Mouse (Mus musculus) fibroblast of lung, adult 2 months (primary cell): ENCODE measurements at regions not wholly inside any gene's neighbourhood (a gene's known extent, or its start where the extent isn't known, plus 50 kb on each side); places are given as distances from the start of the nearest gene placed in this dataset.
"Not testable (repeated sequence)": the region's sequence is repeated elsewhere in the genome, so short reads cannot be mapped to it uniquely, and the experiment has no call there.

Experiments
- DNase-seq: peaks from one replicate; pipeline ENCODE4 v3.0.0-alpha.2; 2011; ENCODE audit warnings: low read depth

DNA sequence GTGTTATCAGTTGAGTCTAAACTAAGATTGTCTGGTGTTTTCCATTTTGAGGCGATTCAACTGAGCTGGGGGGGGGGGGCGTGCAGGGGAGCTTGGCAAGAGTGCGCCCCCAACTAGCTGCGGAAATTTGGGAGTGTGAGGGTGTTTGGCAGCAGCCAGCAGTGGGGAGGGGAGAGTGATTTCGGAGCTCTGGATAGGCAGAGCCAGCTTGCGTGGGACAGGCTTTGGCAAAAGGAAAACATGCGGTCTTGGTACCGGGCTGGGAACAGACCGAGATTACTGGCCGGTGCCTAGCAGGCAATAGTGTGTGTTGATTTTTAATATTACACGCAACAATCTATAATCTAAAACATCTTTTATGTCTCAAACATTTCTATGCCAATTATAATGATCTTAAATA lies 199.4 kb upstream of the Cdk6 start:
- DNase-seq, result not testable (repeated sequence)

DNA sequence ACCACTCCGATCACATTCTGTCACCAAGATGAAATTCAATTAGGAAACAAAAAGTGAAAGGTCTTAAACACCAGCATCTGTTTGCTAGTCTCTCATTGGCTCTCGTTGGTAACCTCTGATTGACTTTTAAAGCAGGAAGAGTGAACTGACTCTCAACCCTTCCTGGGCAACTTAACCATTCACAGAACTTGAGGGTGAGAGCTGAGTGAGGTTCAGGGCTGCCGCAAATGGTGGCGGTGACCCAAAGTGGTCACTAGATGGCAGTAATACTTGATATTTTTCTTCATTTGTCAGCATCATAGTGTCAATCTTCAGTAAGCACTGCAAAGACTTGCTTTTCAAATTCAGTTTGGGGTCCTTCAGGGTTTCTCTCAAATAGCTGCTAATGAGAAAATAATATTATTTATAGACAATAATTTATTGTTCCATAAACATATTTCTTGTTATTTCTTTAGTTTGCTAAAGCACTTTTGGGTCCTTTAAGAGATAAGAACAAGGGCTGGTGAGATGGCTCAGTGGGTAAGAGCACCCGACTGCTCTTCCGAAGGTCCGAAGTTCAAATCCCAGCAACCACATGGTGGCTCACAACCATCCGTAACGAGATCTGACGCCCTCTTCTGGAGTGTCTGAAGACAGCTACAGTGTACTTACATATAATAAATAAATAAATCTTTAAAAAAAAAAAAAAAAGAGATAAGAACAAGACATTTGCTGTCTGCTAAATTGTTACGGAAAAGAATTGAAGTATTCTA lies 194.6 kb upstream of the Cdk6 start:
- DNase-seq, result peak; percentile 9

DNA sequence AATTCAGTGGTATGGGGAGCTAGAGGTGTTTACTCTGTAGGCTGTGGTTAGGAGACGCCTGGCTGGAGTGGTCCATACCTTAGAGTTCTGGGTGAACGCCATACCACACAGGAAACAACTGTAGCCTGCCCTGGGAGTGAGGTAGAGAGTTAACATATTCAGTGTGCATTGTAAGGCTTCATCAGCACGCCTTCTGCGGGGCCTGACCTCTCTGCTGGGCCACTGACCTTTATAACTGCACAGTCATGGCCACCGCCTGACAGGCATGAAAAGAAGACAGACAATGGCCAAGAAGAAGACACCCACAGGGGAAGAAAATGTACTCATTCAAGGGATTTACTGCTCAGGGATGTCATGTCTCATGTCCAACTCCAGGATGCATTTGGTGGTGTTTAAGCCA lies 191.4 kb upstream of the Cdk6 start:
- DNase-seq, result not testable (repeated sequence)

DNA sequence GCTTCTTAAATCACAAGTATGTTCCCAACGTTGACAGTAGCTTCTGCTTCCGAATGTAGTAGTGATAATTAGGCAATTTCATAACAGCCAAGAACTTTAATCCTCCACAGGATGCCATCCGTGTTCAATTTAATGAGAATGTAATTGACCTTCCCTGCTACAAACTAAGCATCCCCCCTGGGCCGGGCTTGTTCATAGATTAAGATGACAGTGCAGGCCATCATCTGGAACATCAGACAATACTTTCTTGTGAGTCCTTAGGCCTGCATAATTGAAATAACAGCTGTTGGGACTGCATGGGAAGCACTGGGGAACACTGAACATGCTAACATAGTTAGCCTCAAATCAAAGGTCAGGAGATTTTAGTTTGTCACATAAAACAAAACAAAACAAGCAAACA lies 190.5 kb upstream of the Cdk6 start:
- DNase-seq, result not testable (repeated sequence)

DNA sequence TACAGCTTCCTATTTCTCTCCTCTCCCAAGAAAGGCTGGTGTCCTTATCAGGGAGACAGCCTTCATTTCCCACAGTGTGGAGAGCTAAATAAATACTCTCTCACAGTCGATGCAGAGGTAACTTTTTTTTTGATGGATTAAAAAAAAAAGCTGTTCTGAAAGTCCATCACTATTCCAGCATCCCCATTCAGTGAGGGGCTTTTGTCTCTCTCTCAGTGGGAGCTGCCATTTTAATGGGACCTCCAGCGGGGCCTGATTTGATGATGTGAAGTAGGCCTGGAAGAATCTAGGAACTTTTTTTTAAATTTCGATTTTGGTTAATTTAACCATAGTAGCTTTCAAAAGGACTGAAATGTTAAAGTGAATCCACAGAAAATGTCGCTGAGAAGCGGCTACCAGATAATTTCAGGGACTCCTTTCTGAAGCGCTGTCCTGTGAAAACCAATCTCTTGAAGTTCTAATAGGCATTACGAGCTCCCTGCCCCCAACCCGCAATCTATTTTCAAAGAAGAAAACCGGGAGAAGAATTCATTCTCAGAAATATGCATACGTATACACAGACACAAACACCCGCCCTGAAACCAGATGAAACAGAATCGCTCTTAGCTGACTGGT lies 189.6 kb upstream of the Cdk6 start:
- not testable (repeated sequence) for DNase-seq

DNA sequence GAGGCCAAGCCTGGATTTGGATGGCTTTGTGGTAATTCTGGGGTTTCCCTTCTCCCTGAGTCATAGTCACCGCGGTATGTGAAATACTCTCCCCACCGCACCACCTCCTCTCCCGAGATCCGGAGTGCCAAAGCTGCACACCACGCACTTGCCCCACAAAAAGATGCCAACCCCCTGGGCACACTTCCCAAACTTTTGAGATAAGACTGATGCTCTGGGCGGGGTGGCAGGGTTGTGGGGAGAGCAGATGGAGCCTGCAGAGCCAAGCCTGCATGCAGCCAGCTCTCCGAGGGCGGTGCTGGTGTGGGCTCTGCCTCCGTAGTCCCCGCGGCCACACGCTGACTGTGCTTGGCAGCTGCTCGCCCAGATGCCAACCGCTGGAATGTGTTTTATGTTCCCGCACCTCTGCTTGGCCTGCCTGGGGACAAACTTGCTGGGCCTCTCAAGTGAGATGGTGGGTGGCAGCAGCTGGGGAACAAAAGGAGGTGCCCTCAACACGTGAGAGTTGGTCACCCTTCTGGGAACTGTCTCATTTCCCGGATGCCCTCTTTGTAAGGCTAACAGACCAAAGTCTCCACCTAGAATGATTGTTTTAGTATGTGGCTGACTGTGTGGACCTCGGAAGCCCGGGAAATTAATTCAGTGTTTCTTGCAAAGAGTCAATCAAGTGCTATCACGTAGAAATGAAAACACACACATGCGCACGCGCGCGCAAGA lies 189.0 kb upstream of the Cdk6 start:
- peak; percentile 74 for DNase-seq

DNA sequence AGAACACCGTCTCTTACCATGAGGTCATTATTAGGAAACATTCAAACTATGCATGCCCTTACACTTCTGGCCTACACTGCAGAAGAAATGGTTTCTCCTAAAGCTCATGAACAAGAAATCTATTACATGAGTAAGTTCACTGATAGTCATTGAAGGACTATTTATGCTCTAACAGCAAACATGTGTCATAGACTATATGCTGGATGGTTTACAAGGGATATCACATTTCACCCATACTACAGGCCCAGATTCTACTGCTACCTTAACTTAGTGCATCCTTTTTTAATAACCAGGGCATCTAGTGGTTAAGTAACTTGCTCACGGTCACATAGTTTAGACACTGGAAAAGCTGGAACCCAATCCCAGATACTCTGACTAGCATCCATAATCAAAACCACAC lies 175.8 kb upstream of the Cdk6 start:
- not testable (repeated sequence) for DNase-seq

DNA sequence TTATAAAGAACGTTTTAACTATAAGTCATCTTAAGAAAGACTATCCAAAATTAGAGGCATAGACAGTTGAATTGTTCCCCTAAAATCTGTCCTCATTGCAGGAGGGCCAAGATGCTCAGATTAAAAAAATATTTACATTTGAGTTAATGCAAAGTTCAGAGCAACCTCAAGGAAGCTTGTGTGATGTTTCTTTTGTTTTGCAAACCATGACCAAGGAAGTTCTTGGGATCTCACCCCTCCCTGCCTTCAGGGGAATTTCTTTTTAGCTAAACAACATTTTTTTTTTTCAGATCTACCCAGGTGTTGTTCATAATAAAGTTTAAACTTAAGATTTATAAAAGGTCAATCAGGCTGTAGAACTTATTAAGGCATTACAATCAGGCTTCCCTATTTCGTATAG lies 174.8 kb upstream of the Cdk6 start:
- DNase-seq, result not testable (repeated sequence)

DNA sequence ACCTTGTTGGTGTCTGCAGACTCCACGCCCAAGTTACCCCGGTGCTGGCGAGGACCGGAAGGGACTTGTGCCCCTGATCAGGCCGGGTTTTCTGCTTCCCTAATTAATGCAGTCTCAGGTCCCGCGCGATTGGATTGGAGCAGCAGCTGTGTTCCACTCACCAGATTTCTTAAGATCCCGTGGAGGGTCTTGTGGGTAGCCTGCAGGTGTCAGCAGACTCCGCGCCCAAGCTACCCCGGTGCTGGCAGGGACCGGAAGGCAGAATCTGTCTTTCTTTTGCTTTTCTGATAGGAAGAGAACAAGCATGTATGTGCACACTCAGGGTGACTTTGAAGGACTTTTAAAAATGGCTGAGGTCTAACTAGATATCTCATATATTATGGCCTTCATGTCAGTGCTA lies 147.7 kb upstream of the Cdk6 start:
- DNase-seq, result not testable (repeated sequence)

DNA sequence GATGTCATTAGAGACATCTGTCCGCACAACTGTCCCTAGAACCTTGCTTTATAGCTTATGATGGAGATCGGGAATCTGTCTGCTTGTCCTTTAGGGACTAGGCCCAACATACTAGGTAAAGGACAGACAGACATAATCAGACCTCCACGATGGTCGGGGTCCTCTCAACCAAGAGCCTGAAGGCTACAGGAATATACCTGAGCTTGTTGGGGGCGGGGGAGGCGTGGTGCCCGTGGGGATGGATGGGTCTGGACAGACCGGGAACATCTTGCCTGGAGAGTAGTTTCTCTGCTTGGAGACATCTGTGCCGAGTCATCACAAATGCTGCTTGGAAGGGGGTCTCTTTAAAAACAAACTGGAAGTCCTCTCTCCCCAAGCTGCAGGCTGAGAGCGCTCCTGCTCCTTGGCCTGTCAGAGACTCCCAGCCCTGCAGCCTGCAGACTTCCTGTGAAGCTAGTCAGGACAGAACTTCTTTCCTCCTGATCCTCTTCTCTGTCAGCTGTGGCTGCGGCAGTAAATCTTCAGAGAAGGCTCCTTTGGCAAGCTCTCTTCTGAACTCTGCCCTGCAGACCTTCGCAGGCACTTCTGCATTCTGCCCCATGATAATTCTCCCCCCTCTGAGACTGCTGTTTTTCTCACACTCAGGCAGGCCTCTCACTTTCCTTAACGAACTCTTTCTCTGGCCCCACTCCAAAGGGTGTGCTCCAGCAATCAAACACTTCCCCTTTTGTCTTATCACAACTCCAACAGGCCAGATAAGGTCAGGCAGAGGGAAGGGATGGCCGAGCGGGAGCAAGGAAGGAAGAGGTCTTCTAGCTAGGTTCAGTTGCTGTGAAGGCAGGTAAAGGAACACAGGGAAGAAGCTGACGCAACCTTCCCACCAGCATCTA lies 143.1 kb upstream of the Cdk6 start:
- DNase-seq, result no peak

DNA sequence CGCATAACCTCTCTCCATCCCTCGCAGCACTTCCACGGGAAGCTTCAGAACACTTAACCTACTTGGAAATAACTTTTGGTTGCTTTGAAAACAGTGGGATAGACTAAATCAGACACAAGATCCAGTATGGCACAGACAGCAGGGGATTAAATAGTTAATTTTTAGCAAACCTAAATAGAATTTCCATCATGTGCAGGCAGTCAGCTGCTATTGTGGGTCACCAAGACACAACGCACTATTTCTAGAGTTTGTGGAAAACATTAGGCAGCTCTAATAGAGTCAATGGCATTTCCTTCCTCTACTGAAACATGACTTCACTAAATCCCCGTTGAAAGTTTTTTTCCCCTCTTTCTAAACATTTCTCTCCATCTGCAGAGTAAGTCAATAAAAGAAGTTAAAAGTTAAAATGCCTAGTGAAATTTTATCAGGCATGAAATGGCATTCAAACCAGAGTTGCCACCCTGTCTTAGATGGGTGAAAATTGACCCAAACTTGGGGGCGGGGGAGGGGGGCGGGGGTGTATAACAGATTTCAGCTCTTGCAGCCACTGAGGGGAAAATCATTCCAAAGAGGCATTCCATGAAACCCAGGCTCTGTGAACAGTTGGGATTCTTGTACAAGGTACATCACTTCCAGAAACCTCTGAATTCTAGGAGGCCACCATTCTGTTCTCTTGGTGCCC lies 142.3 kb upstream of the Cdk6 start:
- DNase-seq, result not testable (repeated sequence)

DNA sequence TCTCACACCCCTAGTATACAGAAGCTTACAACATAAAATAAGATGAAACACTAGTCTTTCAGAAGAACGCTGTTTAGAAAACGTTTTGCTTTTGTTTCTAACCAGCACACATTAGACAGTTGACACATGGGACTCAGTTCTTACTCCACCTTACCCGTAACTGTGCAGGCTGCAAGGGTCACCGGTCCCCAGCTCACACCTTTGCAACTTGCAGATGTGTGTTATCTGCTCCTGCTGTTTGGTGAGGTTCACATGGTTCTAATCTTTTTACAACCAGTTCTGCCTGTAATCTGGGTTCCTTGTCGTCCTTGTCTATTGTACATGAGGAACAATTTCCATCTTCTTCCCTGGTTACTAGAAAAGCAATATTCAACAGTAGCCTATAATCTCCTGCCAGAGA lies 135.1 kb upstream of the Cdk6 start:
- DNase-seq, result not testable (repeated sequence)

DNA sequence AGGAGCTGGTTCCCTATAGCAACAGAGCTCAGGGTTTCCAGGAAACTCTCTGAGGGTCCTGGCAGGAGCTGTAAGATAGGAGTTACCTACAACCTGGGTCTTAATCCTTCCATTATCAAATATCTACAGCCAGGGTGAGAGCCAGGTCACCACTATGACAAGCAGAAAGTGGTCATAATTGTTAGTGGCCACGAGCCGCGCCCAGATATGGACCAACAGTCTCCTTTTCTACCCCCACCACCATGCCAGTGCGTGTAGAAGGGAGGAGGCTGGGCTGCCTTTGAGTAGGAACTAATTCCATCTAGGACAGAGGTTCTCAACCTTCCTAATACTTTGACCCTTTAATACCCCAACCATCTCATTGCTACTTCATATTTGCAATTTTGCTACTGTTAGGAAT lies 133.0 kb upstream of the Cdk6 start:
- DNase-seq, result not testable (repeated sequence)

DNA sequence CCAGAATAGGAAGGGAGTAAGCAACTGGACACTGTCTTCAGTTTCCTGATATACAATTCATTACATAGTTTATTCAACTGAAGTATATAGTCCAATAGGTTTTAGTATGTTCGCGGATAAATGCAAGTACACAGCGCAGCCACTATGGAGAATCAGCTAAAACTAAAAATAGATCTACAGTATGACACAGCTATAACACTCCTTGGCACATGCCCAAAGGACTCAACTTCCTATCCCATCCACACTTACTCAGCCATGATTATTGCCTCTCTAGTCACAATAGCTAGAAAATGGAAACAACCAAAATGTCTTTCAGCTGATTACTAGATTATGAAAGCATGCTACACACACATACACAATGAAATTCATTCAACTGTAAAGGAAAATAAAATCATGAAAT lies 130.0 kb upstream of the Cdk6 start:
- DNase-seq, result no peak

DNA sequence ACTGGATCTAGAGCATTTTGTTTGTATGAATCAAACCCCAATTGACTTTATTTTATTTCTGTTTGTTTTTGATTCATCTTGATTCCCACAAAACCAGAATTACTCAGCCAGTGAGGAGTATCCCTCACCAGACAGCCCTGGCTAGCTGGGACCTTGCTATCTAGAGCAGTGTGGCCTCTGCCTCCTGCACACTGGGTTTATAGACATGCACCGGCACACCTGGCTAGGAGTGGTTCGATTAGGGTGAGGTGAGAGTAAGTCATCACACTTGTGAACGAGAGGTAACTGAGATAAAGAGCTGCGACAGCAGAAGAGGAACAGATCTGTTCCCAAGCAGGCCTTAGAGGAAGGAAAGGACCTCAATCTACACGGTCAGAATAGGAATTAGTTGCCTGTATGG lies 125.2 kb upstream of the Cdk6 start:
- no peak for DNase-seq

DNA sequence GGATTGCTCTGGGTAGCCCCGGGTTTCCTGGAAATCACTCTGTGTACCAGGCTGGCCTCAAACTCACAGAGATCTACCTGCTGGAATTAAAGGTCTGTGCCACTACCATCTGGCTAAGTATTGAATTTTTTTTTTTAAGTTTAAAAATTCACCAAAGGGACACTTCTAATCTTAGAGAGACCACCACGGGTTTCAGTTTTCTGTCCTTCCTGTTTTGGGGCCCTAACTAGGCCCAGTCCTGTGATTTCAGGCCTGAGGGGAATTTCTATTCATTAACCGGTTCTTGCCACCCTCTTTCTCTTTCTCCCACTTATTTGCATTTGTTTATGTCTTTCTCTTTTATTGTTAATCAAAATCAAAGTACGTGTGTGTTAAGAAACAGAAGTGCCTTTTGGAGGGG lies 122.1 kb upstream of the Cdk6 start:
- DNase-seq, result no peak

DNA sequence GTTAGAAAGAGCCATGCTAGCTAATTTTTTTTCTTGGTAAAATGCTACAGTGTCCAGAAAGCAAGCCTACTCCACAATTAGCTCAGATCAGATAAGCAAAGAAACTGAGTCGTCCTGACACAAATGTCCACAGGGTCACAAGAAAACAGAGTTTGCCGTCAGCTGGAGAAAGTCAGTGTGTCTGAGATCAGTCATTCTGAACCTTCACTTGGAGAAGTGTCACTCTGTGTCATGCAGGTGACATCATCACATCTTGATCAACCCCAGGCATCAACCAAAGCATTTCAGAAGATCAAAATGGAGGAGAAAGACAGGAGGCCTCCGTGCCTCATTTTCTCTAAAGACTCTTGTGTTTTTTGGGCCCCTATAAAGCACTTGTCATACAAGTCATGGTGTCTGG lies 121.5 kb upstream of the Cdk6 start:
- no peak for DNase-seq

DNA sequence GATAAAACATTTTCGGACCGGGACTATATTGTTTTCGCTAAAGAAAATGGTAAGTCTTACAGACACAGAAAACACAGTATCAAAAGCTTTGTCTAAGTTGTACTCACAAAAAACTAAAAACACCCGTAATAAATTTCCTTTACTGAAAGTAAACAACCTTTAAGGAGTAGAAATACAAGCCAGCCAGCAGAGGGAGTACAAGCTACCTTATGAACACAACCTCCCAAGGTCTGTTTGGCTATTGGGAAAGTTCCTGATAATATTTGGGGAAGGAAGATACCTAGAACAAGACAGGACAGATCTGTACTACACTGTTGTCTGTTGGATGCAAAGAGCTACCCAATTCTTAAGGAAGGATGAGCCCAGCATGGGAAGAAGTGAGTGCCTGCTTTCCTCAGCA lies 117.5 kb upstream of the Cdk6 start:
- DNase-seq, result not testable (repeated sequence)

DNA sequence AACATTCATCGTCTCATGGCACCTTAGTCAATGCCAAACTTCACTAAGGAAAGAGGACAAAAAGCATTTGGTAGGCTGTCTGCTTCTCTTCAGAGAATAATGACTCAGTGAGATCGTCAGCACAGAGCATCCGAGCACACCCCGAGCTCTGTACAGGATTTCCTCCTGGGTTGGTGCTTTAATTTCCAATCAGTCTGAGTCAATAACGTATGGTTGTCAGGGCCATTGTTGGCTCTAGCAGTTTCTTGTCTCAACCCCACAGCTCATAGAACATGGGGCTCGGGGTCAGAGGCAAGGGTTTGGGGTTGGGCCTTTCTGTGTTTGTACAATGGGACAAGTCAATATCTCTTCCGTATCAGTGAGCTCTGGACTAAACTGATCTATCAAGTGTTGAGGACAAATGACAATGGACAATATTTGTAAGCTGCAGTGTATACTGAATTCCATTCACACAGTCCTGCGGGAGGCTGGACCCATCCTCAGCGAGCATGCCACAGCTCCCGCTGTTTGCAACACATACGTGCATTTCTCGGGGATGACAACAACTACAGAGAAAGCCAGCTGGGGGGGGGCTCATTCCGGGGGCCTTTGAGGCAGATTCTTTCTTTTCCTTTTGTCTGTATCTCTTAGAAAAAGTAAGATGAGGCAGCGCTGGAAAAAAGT lies 116.8 kb upstream of the Cdk6 start:
- not testable (repeated sequence) for DNase-seq

DNA sequence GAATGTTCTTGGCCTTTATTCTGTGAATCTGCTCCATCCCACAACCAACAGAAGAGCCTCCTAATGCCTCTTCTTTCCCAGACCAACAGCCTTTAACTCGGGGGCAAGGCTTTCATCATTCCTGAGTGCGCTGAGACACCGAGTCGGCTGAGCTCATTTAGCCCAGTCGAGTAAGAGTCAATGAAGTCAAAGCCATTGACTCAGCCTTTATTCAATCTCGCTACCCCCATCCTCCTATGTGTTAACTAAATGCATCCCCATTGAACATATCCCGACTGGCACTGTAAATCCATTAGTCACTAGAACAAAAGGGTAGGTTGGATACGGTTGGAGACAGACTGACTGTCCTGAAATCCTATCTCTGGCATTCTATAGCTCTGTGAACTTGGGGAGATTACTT lies 115.9 kb upstream of the Cdk6 start:
- DNase-seq, result not testable (repeated sequence)

DNA sequence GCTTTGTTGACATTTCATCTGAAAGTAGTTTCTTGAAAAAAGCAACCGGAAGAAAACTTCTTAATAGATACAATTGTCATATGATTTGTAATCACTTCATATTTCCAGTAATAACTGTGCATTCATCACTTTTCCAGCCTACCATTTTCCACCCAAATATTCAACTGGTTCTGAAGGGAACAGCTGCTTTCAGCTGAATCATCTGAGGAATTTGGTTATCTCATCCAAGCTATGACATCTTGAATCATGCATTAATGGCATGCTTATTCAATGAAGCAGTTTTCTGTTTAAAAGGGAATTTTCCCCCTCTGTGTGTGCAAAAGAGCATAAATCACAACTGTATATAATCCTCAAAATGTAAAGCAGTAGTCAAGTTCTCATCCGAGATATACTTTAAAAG lies 97.2 kb upstream of the Cdk6 start:
- DNase-seq, result not testable (repeated sequence)
